Mouse (Mus musculus) hindbrain, embryonic 14.5 days (tissue): ENCODE results near the gene Zfand3. TPM values are rescaled to one million over a fixed set of nuclear protein-coding genes. Genes with fewer than 3 reads are reported as not detected.

Source experiments
- ATAC-seq: fragments of 200-750 bp; cut with Nextera tagmentation; 2 replicates; pipeline ENCODE4 v1.8.0; 2017; ENCODE audit warnings: moderate number of reproducible peaks, mild to moderate bottlenecking, moderate TSS enrichment, moderate library complexity; ENCODE audit not compliant: low FRiP score
- DNase-seq: peaks from one replicate; pipeline ENCODE4 v3.0.0-alpha.2; 2015; ENCODE audit warnings: low spot score
- H3K27ac ChIP-seq: fragments of 300-500 bp; sonication (generic); 2 replicates; pipeline ENCODE4 v1.5.1; 2014; ENCODE audit warnings: mild to moderate bottlenecking, moderate library complexity
- H3K27me3 ChIP-seq: fragments of 300-500 bp; sonication (generic); 2 replicates; pipeline ENCODE4 v1.6.1; 2014; ENCODE audit warnings: mild to moderate bottlenecking, low read length, mixed read lengths; ENCODE audit not compliant: control insufficient read depth, insufficient read depth
- H3K36me3 ChIP-seq: fragments of 300-500 bp; sonication (generic); replicated peaks from 2 replicates; pipeline ENCODE4 v1.6.1; 2014; ENCODE audit not compliant: control insufficient read depth, insufficient read depth
- H3K4me1 ChIP-seq: fragments of 300-500 bp; sonication (generic); replicated peaks from 2 replicates; pipeline ENCODE4 v1.6.1; 2014; ENCODE audit warnings: antibody characterized with exemption, low read length, mixed read lengths; ENCODE audit not compliant: control insufficient read depth, insufficient read depth
- H3K4me2 ChIP-seq: fragments of 300-500 bp; sonication (generic); replicated peaks from 2 replicates; pipeline ENCODE4 v1.6.1; 2014; ENCODE audit warnings: mild to moderate bottlenecking, moderate library complexity
- H3K4me3 ChIP-seq: fragments of 300-500 bp; sonication (generic); replicated peaks from 2 replicates; pipeline ENCODE4 v1.5.1; 2014; ENCODE audit warnings: mild to moderate bottlenecking, low read length
- H3K9ac ChIP-seq: fragments of 300-500 bp; sonication (generic); 2 replicates; pipeline ENCODE4 v1.6.1; 2014
- H3K9me3 ChIP-seq: fragments of 300-500 bp; sonication (generic); 2 replicates; pipeline ENCODE4 v1.6.1; 2016; ENCODE audit warnings: low read length; ENCODE audit not compliant: control insufficient read depth
- WGBS: fragments of 180-500 bp; shearing (Covaris S2); extraction: QIAGEN DNeasy Blood & Tissue Kit; methylation state at CpG from one replicate; pipeline ENCODE4 v1.1.7; 2014; 5-methylcytosine and 5-hydroxymethylcytosine counted together
- polyA plus RNA-seq: library from polyadenylated mRNA; unstranded; fragments of >200 nt; fragmentation: Nextera tagmentation; extraction: Ambion mirVana; gene quantifications from 2 replicates; pipeline ENCODE4 v1.2.1, GENCODE M21; 2014

Zfand3 gene
- 40.4 and 43.2 TPM in 2 replicates for polyA plus RNA-seq

GRCm38 (mm10) chr17:30004203-30005102 is at the start of gene Zfand3:
Gene Zfand3, plus strand, starts transcription at chr17:30004733.
- ATAC-seq (peak; percentile 93), DNase-seq (peak; percentile 92)
- no peaks in the 10 kb centered on the region for H3K36me3 ChIP-seq
- peak within 1 kb of the TSS; percentile 98 for H3K27ac ChIP-seq
- peak within 1 kb of the TSS; percentile 96 for H3K4me3 ChIP-seq
- H3K27me3 ChIP-seq = no peaks in the 10 kb centered on the region
- peaks cover 39% of the 10 kb centered on the region for H3K4me1 ChIP-seq
- WGBS = under 1% methylated on average over 46 of the region's 93 CpGs
- peak within 1 kb of the TSS; percentile 98 for H3K9ac ChIP-seq
- no peaks in the 10 kb centered on the region for H3K9me3 ChIP-seq
- H3K4me2 ChIP-seq = peak within 1 kb of the TSS; percentile 81

GRCm38 (mm10) chr17:29955880-29956279 is 48.7 kb upstream of the Zfand3 start:
- H3K4me3 ChIP-seq = no peak overlapping the region
- H3K36me3 ChIP-seq = no peaks in the 10 kb centered on the region
- WGBS = 71% methylated on average over 8 of the region's 8 CpGs
- H3K9ac ChIP-seq = no peak overlapping the region
- no peaks in the 10 kb centered on the region for H3K4me1 ChIP-seq
- no peak overlapping the region for H3K4me2 ChIP-seq
- H3K9me3 ChIP-seq = no peaks in the 10 kb centered on the region
- no peaks in the 10 kb centered on the region for H3K27me3 ChIP-seq
- ATAC-seq (no peak), DNase-seq (no peak)
- no peak overlapping the region for H3K27ac ChIP-seq

- peak overlapping the region; percentile 19 for H3K4me2 ChIP-seq
- H3K9ac ChIP-seq = no peak overlapping the region
- no peaks in the 10 kb centered on the region for H3K27me3 ChIP-seq
- H3K36me3 ChIP-seq = no peaks in the 10 kb centered on the region
- WGBS = 3% methylated on average over 11 of the region's 11 CpGs
- no peaks in the 10 kb centered on the region for H3K9me3 ChIP-seq
- ATAC-seq (no peak), DNase-seq (no peak)
- H3K4me1 ChIP-seq = peaks cover 29% of the 10 kb centered on the region
- no peak overlapping the region for H3K27ac ChIP-seq
- no peak overlapping the region for H3K4me3 ChIP-seq
Observed at GRCm38 (mm10) chr17:29963730-29964259, 40.7 kb upstream of the Zfand3 start.

GRCm38 (mm10) chr17:29965506-29965905 is 39.0 kb upstream of the Zfand3 start:
- Histone ChIP-seq H3K36me3 (no peaks in the 10 kb centered on the region), H3K27ac (no peak overlapping the region), H3K4me2 (no peak overlapping the region), H3K4me3 (no peak overlapping the region), H3K27me3 (no peaks in the 10 kb centered on the region), H3K4me1 (peaks cover 29% of the 10 kb centered on the region), H3K9me3 (no peaks in the 10 kb centered on the region), H3K9ac (no peak overlapping the region)
- ATAC-seq (peak; percentile 14; the same call in 1 of the 2 replicates), DNase-seq (no peak)
- WGBS = 4% methylated on average over 5 of the region's 5 CpGs

GRCm38 (mm10) chr17:29970037-29970555 is 34.4 kb upstream of the Zfand3 start, which contains the start of gene Mdga1:
Gene Mdga1, minus strand, starts transcription at chr17:29970087.
- Histone ChIP-seq H3K27ac (no peak within 1 kb of the TSS), H3K9me3 (no peaks in the 10 kb centered on the region), H3K9ac (no peak within 1 kb of the TSS), H3K36me3 (no peaks in the 10 kb centered on the region), H3K4me1 (peaks cover 10% of the 10 kb centered on the region), H3K27me3 (no peaks in the 10 kb centered on the region), H3K4me3 (no peak within 1 kb of the TSS), H3K4me2 (no peak within 1 kb of the TSS)
- no peak for ATAC-seq
- no peak for DNase-seq
- WGBS = 52% methylated on average over 7 of the region's 7 CpGs

GRCm38 (mm10) chr17:29971761-29972432 is 32.6 kb upstream of the Zfand3 start:
- no peak overlapping the region for H3K9ac ChIP-seq
- H3K4me1 ChIP-seq = no peaks in the 10 kb centered on the region; the same call in 1 of the 2 replicates
- no peaks in the 10 kb centered on the region for H3K9me3 ChIP-seq
- no peak for DNase-seq
- WGBS = 34% methylated on average over 15 of the region's 15 CpGs
- H3K27ac ChIP-seq = no peak overlapping the region
- H3K27me3 ChIP-seq = no peaks in the 10 kb centered on the region
- H3K36me3 ChIP-seq = no peaks in the 10 kb centered on the region
- ATAC-seq = no peak
- H3K4me3 ChIP-seq = no peak overlapping the region
- no peak overlapping the region for H3K4me2 ChIP-seq

GRCm38 (mm10) chr17:29973226-29973625 is 31.3 kb upstream of the Zfand3 start:
- Histone ChIP-seq H3K4me1 (no peaks in the 10 kb centered on the region; the same call in 1 of the 2 replicates), H3K9ac (no peak overlapping the region), H3K27me3 (no peaks in the 10 kb centered on the region), H3K4me3 (no peak overlapping the region), H3K9me3 (no peaks in the 10 kb centered on the region), H3K36me3 (no peaks in the 10 kb centered on the region), H3K4me2 (no peak overlapping the region), H3K27ac (no peak overlapping the region)
- ATAC-seq (no peak), DNase-seq (no peak)
- 95% methylated on average over 7 of the region's 7 CpGs for WGBS

- Histone ChIP-seq H3K4me3 (no peak overlapping the region), H3K4me1 (no peaks in the 10 kb centered on the region; the same call in 1 of the 2 replicates), H3K27ac (no peak overlapping the region), H3K9ac (no peak overlapping the region), H3K4me2 (no peak overlapping the region), H3K27me3 (no peaks in the 10 kb centered on the region), H3K9me3 (no peaks in the 10 kb centered on the region), H3K36me3 (no peaks in the 10 kb centered on the region)
- DNase-seq = peak; percentile 88
- ATAC-seq = peak; percentile 75; the same call in 1 of the 2 replicates
- 9% methylated on average over 8 of the region's 8 CpGs for WGBS
Observed at GRCm38 (mm10) chr17:29975731-29976130, 28.8 kb upstream of the Zfand3 start.

GRCm38 (mm10) chr17:29979020-29979419 is 25.5 kb upstream of the Zfand3 start:
- Histone ChIP-seq H3K9me3 (no peaks in the 10 kb centered on the region), H3K4me3 (no peak overlapping the region), H3K9ac (no peak overlapping the region), H3K27me3 (no peaks in the 10 kb centered on the region), H3K36me3 (no peaks in the 10 kb centered on the region), H3K27ac (no peak overlapping the region), H3K4me2 (no peak overlapping the region), H3K4me1 (no peaks in the 10 kb centered on the region)
- ATAC-seq (no peak), DNase-seq (no peak)
- 61% methylated on average over 4 of the region's 4 CpGs for WGBS
